Mouse (Mus musculus) R1 (cell line): ENCODE data around the gene Mthfd1l.

Experiments
- DNase-seq: peaks from one replicate; pipeline ENCODE4 v3.0.0-alpha.2; 2018; ENCODE audit warnings: low read depth, low spot score

Mthfd1l gene

DNA sequence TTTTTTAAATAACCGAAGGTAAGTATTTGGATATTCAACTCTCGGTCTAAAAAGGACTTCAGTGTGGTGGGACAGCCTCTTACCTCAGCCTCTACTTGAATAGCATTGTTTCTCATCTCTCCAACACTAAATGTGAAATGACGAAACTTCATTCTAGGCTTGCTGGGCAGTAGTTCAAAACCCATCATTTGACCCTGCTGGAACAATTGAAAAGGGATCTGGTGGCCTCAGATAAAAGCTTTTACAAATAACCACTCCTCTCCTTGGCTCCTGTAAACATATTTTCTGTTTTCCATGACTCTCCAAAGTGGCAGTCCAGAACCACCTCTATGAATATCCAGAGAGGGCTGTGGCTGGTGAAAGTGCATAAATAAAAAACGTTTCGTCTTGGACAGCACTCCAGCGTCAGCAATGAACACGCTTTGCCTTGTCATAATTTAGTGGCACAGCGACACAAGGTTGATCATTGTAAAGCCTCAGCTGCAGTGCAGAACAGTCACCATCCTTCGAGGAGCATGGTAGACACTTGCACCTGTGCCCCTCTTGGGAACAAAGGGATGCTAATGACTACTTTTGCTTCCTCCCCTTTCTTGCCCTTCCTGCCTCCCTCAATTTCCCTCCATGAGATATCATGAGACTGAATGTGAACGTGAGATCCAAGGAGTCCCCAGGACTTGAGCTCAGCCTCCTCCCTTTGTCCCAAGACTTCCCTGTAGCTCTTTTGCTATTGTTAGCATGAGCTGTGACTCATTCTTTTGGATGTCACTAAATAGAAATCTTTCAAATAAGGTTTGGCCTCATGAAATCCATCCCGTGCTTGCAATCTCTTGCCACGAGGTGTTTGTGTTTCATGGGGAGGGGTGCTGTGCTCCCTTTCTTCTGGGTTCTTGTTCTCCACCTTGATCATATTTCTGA, 179.2 kb downstream of the Mthfd1l start:
- no peak for DNase-seq

DNA sequence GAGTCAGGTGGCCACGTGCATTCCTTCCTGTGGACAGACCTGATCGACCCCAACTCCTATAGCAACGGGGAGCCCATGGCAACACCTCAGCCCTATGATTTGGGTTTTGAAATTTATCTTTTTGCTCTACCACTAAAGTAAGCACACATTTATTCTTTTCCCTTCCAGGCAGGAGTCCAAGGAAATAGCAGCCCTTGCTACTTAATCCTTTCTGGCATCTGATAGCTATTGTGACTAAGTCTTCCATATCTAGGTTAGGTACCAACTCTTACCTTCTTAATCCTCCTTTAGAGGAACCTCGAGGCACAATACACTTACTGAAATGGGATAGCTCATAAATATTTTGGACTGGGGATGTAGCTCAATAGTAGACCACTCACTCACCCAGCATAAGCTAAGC, 180.1 kb downstream of the Mthfd1l start:
- no peak for DNase-seq

- DNase-seq: no peak
These were observed 181.1 kb downstream of the Mthfd1l start for GRCm38 (mm10) chr10:4154035-4154434.

DNA sequence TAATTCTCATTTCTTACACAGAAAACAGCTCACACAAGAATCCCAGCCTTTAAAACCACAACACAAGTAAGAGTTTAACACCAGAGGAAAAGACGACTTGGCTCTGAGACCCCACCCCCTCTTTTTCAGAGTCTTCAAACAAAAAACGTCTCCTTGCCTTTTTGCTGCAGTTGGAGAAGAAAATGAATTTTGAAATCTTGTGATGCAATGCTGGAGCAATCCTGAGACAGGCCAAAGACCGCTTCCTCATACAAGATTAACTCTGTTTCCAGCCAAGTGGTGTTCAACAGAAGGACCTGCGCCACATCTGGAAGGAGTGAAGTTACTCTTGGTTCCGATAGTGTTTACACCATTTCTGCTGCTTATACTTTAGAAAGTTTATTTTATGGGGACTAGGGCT, 182.6 kb downstream of the Mthfd1l start:
- no peak for DNase-seq

DNA sequence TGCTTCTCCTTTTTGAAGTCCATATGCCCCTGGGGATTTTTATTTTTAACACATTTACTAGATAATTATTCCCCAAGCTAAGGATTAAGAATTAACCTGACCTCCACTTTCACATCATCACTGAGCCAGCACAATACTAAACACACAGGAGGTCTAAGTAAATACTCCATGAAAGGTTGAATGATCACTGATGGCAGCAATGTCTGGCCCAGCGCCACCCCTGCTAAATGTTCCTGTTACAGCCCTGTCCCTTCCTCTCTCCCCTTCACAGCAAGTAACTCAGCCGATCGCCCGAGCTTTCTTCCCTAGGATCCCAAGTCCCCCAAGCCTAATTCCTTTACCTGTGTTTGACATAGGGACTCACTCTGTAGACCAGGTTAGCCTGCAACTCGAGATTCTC, 185.6 kb downstream of the Mthfd1l start:
- DNase-seq: no peak

- no peak for DNase-seq
These were observed 186.7 kb downstream of the Mthfd1l start for GRCm38 (mm10) chr10:4159541-4160090.

- no peak for DNase-seq
These were observed 187.4 kb downstream of the Mthfd1l start for GRCm38 (mm10) chr10:4160242-4160785.

- no peak for DNase-seq
These were observed 189.1 kb downstream of the Mthfd1l start for GRCm38 (mm10) chr10:4162049-4162448.

DNA sequence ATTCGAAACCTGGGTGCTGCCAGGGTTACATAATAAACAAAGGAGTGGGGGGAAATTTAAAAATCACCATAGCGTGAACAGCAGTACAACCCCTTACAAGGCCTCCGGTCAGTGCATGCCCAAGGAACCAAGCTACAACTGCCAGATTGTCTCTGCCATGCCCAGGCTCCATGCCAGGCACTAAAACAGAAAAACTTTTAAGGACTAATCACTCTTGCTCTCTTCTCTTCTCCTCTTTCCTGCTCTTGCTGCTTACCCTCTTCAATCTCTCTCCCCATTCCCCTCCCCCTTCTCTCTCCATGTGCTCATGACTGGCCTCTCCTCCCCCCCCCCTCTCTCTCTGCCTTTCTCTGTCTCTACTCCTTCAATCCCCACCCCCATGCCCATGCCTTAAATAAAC, 190.1 kb downstream of the Mthfd1l start:
- DNase-seq: no peak

DNA sequence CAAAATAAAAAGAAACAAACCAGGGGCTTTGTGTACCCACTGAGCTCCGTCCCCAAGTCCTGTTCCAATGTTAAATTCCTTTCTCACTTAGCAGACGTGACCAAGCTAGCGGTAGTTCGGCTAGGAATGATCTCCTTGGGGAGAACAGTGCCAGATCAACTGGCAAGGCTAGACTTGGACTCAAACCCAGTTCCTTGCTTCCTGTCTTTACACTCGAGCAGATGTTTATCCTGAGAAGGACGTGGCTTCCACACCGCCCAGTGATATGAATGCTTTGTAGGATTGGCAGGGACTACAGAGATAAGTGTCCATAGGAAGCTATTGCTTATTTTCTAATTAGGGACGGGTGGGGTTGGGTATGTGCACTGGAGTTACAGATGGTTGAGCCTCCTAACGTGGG, 191.8 kb downstream of the Mthfd1l start:
- no peak for DNase-seq

DNA sequence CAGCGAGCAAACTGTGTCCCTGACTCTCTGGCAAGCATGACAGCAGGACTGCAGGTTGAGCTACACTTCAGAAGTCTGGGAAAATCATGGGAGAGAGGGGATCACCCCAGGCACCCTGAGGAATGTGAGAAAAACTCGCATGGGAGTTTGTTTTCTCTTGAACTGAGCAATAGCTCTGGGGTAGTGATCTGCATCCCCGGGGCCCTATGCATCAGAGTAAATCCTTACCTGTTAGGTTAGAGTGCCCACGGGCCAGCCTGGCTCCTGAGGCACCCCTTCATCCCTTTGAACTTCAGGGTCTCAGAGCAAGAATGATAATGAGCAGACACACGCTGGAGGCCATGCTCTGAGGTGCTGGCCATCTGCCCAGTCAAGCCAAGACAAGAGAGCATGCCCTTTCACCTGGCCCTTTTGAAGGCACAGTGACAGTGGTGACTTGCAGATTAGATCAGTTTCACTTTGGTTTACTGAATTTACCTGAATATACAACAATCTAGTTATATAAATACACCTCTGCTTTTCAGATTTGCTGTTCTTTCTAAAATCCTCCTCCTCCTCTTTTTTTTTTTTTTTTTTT, 195.4 kb downstream of the Mthfd1l start:
- no peak for DNase-seq

- DNase-seq: no peak
These were observed 201.3 kb downstream of the Mthfd1l start for GRCm38 (mm10) chr10:4174229-4174628.

DNA sequence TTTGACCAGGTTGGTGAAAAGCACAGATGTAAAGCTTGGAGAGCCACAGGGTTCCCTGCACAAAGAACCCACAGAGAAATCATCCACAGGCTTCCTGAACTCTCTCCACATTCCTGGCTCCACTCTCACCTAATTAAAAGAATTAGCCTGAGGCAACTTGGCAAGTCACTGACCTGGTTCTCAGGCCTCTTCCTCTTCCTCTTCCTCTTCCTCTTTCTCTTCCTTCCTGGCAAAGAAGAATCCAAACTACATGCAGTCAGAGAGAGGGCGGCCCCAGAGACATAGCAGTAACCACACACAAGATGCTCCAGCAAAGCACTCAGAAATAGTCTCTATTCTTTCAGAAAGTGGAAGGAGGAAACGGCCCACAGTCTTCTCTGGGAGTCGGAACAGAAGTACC, 201.8 kb downstream of the Mthfd1l start:
- no peak for DNase-seq

GRCm38 (mm10) chr10:4177285-4177684, 204.4 kb downstream of the Mthfd1l start:
- DNase-seq: no peak

DNA sequence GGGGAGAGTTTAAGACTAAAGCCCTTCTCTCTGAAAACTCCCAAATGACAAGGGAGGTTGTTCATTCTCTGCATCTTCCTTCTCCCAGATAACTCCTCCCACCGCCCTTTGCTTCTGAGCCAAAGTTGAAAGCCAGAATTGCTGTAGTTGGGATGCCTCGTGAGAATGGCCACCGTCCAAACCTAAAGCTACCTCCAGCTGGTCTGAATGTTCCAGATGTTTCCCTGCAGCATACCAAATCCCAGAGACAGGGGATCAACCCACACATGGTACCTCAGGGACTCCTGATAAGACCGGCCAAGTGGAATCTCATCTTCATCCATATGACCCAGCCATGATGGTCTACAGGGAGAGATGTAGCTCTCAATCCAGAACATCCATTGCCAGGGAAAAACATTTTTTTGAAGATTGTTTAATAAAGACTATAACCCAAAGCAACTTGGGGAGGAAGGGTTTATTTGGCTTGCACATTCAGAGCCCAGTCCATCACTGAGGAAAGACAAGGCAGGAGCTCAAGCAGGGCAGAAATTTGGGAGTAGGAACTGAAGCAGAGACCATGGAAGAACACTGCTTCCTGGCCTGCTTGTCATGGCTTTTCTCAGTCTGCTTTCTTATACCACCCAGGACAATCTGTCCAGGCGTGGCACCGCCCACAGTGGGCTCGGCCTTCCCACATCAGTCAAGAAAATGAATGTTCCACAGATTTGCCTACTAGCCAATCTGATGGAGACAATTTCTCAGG, 206.3 kb downstream of the Mthfd1l start:
- DNase-seq: no peak

- no peak for DNase-seq
These were observed 209.0 kb downstream of the Mthfd1l start for GRCm38 (mm10) chr10:4181953-4182352.

- DNase-seq: no peak
These were observed 209.5 kb downstream of the Mthfd1l start for GRCm38 (mm10) chr10:4182406-4182805.

- DNase-seq: peak; percentile 36
These were observed 215.9 kb downstream of the Mthfd1l start for GRCm38 (mm10) chr10:4188614-4189402.

DNA sequence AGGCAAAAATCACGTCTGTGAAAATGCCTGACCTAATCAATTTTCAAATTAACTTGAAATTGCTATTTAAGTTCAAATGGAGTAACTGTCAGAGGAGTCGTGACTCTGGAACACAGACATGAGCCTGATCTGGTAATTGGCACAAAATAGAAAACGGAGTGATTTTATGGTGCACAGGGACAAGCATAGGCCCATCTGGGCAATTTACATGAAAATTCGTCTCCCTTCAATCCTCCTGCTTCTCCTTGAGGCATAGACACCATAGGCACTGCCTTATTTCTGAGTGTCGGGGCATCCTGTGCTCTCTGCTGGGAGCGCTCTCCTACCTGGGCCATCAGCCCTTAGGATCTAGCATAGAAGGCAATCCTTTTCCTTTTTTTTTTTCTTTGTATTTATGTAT, 216.5 kb downstream of the Mthfd1l start:
- no peak for DNase-seq

- no peak for DNase-seq
These were observed 226.1 kb downstream of the Mthfd1l start for GRCm38 (mm10) chr10:4198978-4199377.

DNA sequence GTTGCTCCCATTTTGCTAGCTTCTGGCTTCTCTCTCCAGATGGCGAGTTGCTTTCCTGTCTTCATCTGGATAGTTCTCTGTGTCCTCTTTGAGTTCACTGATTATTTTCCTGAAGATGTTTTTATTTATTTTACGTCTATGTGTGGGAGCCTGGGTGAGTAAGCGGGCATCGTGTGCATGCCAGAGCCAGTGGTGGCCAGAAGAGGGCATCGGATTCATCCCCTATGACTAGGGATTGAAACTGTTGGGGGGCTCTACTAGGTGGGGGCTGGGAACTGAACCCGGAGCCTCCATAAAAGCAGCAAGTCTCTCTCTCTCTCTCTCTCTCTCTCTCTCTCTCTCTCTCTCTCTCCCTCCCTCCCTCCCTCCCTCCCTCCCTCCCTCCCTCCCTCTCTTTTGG, 227.0 kb downstream of the Mthfd1l start:
- DNase-seq: no peak
